In the genomic region with DNA sequence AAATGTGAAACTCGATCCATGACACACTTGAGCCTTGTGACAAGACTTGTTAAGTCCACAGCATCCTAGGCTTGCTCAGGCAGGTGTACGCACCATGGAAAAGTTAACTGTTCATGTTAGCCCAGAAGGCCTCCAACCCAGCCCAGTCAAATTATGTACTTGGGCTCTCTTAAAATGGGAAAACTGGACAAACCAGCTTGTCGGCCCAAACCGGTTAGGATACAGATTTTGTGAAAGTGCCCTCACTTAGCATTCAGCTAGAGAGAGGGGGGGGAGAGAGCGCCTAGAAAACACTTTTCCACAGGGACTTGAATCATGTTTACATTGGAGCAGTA, we compare ENCODE assay signal across 8 mouse cellular contexts. TPM values are rescaled to one million over a fixed set of nuclear protein-coding genes. Genes with fewer than 3 reads are reported as not detected.
DNase-seq lines count a peak whose midpoint lies in the region; ATAC-seq and TF ChIP-seq lines count a peak whose summit lies in the region.

No protein-coding gene starts in this region.

- no peak for DNase-seq in MEL (ENCODE audit: low read depth, low spot score)
- DNase-seq in kidney, adult 2 months: peak; percentile 78
- DNase-seq in gastrocnemius, postnatal 36 days: no peak
- DNase-seq in ovary, adult 18-20 months (ENCODE audit: low spot score): no peak
- no peak for DNase-seq in frontal cortex, postnatal 25 days (ENCODE audit: low spot score in 2 of 2)
- no peak for DNase-seq in left cerebral cortex, adult 11 months (ENCODE audit: low spot score)

- no peak for TF ChIP-seq EP300 in MEL (IDR thresholded peaks at IDR 0.05; ENCODE audit: low read depth in 1 of 2, low read length in 2 of 2)

- H3K4me3 ChIP-seq in MEL (ENCODE audit: control insufficient read depth in 1 of 2, insufficient read depth in 1 of 2, low read depth in 2 of 2, low read length in 2 of 2): peak overlapping the region; percentile 89 to 95
- H3K4me3 ChIP-seq in embryonic facial prominence, embryonic 12.5 days: peak overlapping the region; percentile 83
- H3K4me3 ChIP-seq in kidney, adult 2 months (ENCODE audit: insufficient read depth, low read depth, low read length): peak overlapping the region; percentile 94
- H3K4me3 ChIP-seq in lung, embryonic 16.5 days (ENCODE audit: low read length): peak overlapping the region; percentile 77

- 46% methylated on average over 5 of the region's 5 CpGs for WGBS in embryonic facial prominence, embryonic 12.5 days
- WGBS in kidney, adult 2 months: 56% methylated on average over 5 of the region's 5 CpGs
- WGBS in lung, embryonic 16.5 days: 53% methylated on average over 5 of the region's 5 CpGs

- peak; percentile 35 for ATAC-seq in embryonic facial prominence, embryonic 12.5 days (ENCODE audit: insufficient number of reproducible peaks, insufficient read depth, low FRiP score, low TSS enrichment)
- peak; percentile 47 for ATAC-seq in lung, embryonic 16.5 days (ENCODE audit: low read depth)

- no peak for TF ChIP-seq RAD21 in MEL (IDR thresholded peaks at IDR 0.05; ENCODE audit: low read depth, low read length)

- no peaks in the 10 kb centered on the region for H3K27me3 ChIP-seq in MEL (ENCODE audit: control insufficient read depth in 1 of 2, insufficient read depth in 2 of 2, low read length in 2 of 2)
- no peaks in the 10 kb centered on the region for H3K27me3 ChIP-seq in embryonic facial prominence, embryonic 12.5 days
- no peaks in the 10 kb centered on the region for H3K27me3 ChIP-seq in kidney, adult 2 months (replicated peaks; ENCODE audit: control insufficient read depth, insufficient read depth, low read length)
- H3K27me3 ChIP-seq in lung, embryonic 16.5 days (ENCODE audit: control insufficient read depth, insufficient read depth, low read depth, low read length): no peaks in the 10 kb centered on the region

- TF ChIP-seq CTCF in MEL (IDR thresholded peaks at IDR 0.05 in 2 of 3, conservative IDR thresholded peaks at IDR 0.05 in 1 of 3; ENCODE audit: control insufficient read depth in 1 of 3, insufficient read depth in 1 of 3, low read depth in 2 of 3, low read length in 3 of 3, poor library complexity in 1 of 3, severe bottlenecking in 1 of 3): no peak
- TF ChIP-seq CTCF in kidney, adult 2 months (conservative IDR thresholded peaks at IDR 0.05; ENCODE audit: insufficient read depth, insufficient read length, low read depth, low read length): no peak

- peak overlapping the region; percentile 77 for H3K4me2 ChIP-seq in embryonic facial prominence, embryonic 12.5 days (replicated peaks)
- peak overlapping the region; percentile 73 for H3K4me2 ChIP-seq in lung, embryonic 16.5 days (ENCODE audit: low read depth, low read length)

- no peak for TF ChIP-seq POLR2A in MEL (IDR thresholded peaks at IDR 0.05; ENCODE audit: control insufficient read depth in 1 of 2, insufficient read depth in 1 of 2, low read depth in 1 of 2, low read length in 2 of 2, poor library complexity in 1 of 2)
- no peak for TF ChIP-seq POLR2A in kidney, adult 2 months (IDR thresholded peaks at IDR 0.05; ENCODE audit: low read depth, low read length)

- H3K27ac ChIP-seq in MEL (ENCODE audit: control insufficient read depth, low read depth, low read length): peak overlapping the region; percentile 91
- no peak overlapping the region for H3K27ac ChIP-seq in embryonic facial prominence, embryonic 12.5 days
- peak overlapping the region; percentile 86 for H3K27ac ChIP-seq in kidney, adult 2 months (ENCODE audit: insufficient read depth, low read depth, low read length)
- H3K27ac ChIP-seq in lung, embryonic 16.5 days (ENCODE audit: low read length): peak overlapping the region; percentile 90

- H3K36me3 ChIP-seq in MEL (ENCODE audit: control insufficient read depth in 1 of 2, insufficient read depth in 2 of 2, low read length in 2 of 2): peaks cover 1 to 18% of the 10 kb centered on the region in 2 experiments
- no peaks in the 10 kb centered on the region for H3K36me3 ChIP-seq in embryonic facial prominence, embryonic 12.5 days
- H3K36me3 ChIP-seq in kidney, adult 2 months (ENCODE audit: control insufficient read depth, insufficient read depth, low read length): no peaks in the 10 kb centered on the region
- no peaks in the 10 kb centered on the region for H3K36me3 ChIP-seq in lung, embryonic 16.5 days (ENCODE audit: control insufficient read depth, insufficient read depth, low read length)

- H3K9me3 ChIP-seq in MEL (replicated peaks; ENCODE audit: insufficient read depth, low read length): no peaks in the 10 kb centered on the region
- H3K9me3 ChIP-seq in embryonic facial prominence, embryonic 12.5 days: peaks cover 4% of the 10 kb centered on the region; the same call in 1 of the 2 replicates
- H3K9me3 ChIP-seq in lung, embryonic 16.5 days (ENCODE audit: control insufficient read depth, low read length): no peaks in the 10 kb centered on the region

- H3K79me2 ChIP-seq in MEL (ENCODE audit: control insufficient read depth, insufficient read depth, low read length, poor library complexity): peaks cover 59% of the 10 kb centered on the region

- peak overlapping the region; percentile 20 for H3K9ac ChIP-seq in MEL (ENCODE audit: control insufficient read depth, low read depth, low read length, poor library complexity, severe bottlenecking)
- H3K9ac ChIP-seq in embryonic facial prominence, embryonic 12.5 days: no peak overlapping the region
- H3K9ac ChIP-seq in lung, embryonic 16.5 days (ENCODE audit: low read length): peak overlapping the region; percentile 79

- H3K4me1 ChIP-seq in MEL (ENCODE audit: control insufficient read depth in 1 of 2, insufficient read depth in 2 of 2, low read length in 2 of 2): peaks cover 3 to 19% of the 10 kb centered on the region in 2 experiments
- peaks cover 16% of the 10 kb centered on the region; the same call in 1 of the 2 replicates for H3K4me1 ChIP-seq in embryonic facial prominence, embryonic 12.5 days
- peaks cover 16% of the 10 kb centered on the region; the same call in 1 of the 2 replicates for H3K4me1 ChIP-seq in kidney, adult 2 months (ENCODE audit: control insufficient read depth, insufficient read depth, low read length)
- peaks cover 26% of the 10 kb centered on the region for H3K4me1 ChIP-seq in lung, embryonic 16.5 days (replicated peaks; ENCODE audit: control insufficient read depth, insufficient read depth, low read length)

- intact Hi-C loops in gastrocnemius, postnatal 36 days (cut with DNase I): no loop called here

TF ChIP-seq in MEL, 35 proteins besides CTCF, POLR2A, EP300 and RAD21:
- TF ChIP-seq CHD1 (IDR thresholded peaks at IDR 0.05; ENCODE audit: low read depth, low read length): no peak
- no peak; the same call in 1 of the 2 replicates for TF ChIP-seq ETS1 (IDR thresholded peaks at IDR 0.05; ENCODE audit: low read depth, low read length)
- TF ChIP-seq ZMIZ1 (IDR thresholded peaks at IDR 0.05; ENCODE audit: low read depth, low read length): no peak
- TF ChIP-seq UBTF (IDR thresholded peaks at IDR 0.05; ENCODE audit: borderline replicate concordance, insufficient read depth, low read depth, low read length): no peak
- TF ChIP-seq TBP (IDR thresholded peaks at IDR 0.05; ENCODE audit: low read depth, low read length): no peak
- no peak for TF ChIP-seq USF1 (IDR thresholded peaks at IDR 0.05; ENCODE audit: low read depth, low read length)
- no peak for TF ChIP-seq MAFK (IDR thresholded peaks at IDR 0.05; ENCODE audit: borderline replicate concordance, low read depth, low read length)
- no peak for TF ChIP-seq SMC3 (IDR thresholded peaks at IDR 0.05; ENCODE audit: low read depth, low read length)
- no peak for TF ChIP-seq BHLHE40 (IDR thresholded peaks at IDR 0.05; ENCODE audit: borderline replicate concordance, low read depth, low read length)
- TF ChIP-seq MEF2A (IDR thresholded peaks at IDR 0.05; ENCODE audit: extremely low read depth, insufficient replicate concordance, low read depth, low read length, poor library complexity, severe bottlenecking): no peak
- no peak for TF ChIP-seq E2F4 (IDR thresholded peaks at IDR 0.05; ENCODE audit: borderline replicate concordance, low read depth, low read length)
- TF ChIP-seq ZC3H11A (IDR thresholded peaks at IDR 0.05; ENCODE audit: low read depth, low read length): no peak
- TF ChIP-seq GABPA (IDR thresholded peaks at IDR 0.05; ENCODE audit: low read depth, low read length): no peak
- no peak for TF ChIP-seq ZKSCAN1 (IDR thresholded peaks at IDR 0.05; ENCODE audit: low read depth, low read length)
- no peak for TF ChIP-seq RCOR1 (IDR thresholded peaks at IDR 0.05; ENCODE audit: low read depth, low read length)
- TF ChIP-seq ELF1 (IDR thresholded peaks at IDR 0.05; ENCODE audit: low read depth, low read length): no peak

RNA-seq across cellular contexts. Expression of gene Ssx2ip, which starts 1.5 kb away (rescaled TPM):
- total RNA-seq in MEL (2012; rRNA removed): 52.1 and 54.8 TPM in 2 replicates
- polyA plus RNA-seq in MEL (2012; ENCODE audit: insufficient read depth in 1 of 2, insufficient read length in 2 of 2, low read depth in 1 of 2, low replicate concordance in 2 of 2, missing spikeins in 1 of 2): 100 to 1,000 TPM in 1 of 2 experiments, 10 to 100 TPM in 1; 70.0 to 270 TPM
- 26.6 and 29.8 TPM in 2 replicates for polyA plus RNA-seq in embryonic facial prominence, embryonic 12.5 days (2016; fragmentation: Nextera tagmentation; extraction: Ambion mirVana)
- 7.3 and 8.0 TPM in 2 replicates for polyA plus RNA-seq in kidney, adult 2 months (2012; rRNA removed)
- 31.9 and 33.6 TPM in 2 replicates for polyA plus RNA-seq in lung, embryonic 16.5 days (2015; fragmentation: Nextera tagmentation; extraction: Ambion mirVana)
- 10 to 100 TPM; 25.9 to 33.6 TPM for total RNA-seq in gastrocnemius, postnatal 36 days (2021)

RNA-seq across cellular contexts. Expression of gene Ctbs, which starts 43.6 kb away (rescaled TPM):
- 3.2 and 3.7 TPM in 2 replicates for total RNA-seq in MEL (2012; rRNA removed)
- polyA plus RNA-seq in MEL (2012; ENCODE audit: insufficient read depth in 1 of 2, insufficient read length in 2 of 2, low read depth in 1 of 2, low replicate concordance in 2 of 2, missing spikeins in 1 of 2): 1 to 10 TPM in 1 of 2 experiments, not detected in 1; 5.1 TPM
- 7.7 and 10.6 TPM in 2 replicates for polyA plus RNA-seq in embryonic facial prominence, embryonic 12.5 days (2016; fragmentation: Nextera tagmentation; extraction: Ambion mirVana)
- 10.5 and 10.7 TPM in 2 replicates for polyA plus RNA-seq in kidney, adult 2 months (2012; rRNA removed)
- polyA plus RNA-seq in lung, embryonic 16.5 days (2015; fragmentation: Nextera tagmentation; extraction: Ambion mirVana): 11.3 and 11.7 TPM in 2 replicates
- total RNA-seq in gastrocnemius, postnatal 36 days (2021): 1 to 10 TPM; 4.0 to 5.7 TPM
